Mouse (Mus musculus): ENCODE data around the gene Atad2b. TPM values are rescaled to one million over a fixed set of nuclear protein-coding genes. Genes with fewer than 3 reads are reported as not detected.

Gene Atad2b
- polyA plus RNA-seq, 1 experiment from 2014 or later = 24.8 TPM

Other genes starting within 250 kb of the Atad2b start
- 0.63 and 0.65 TPM in 2 replicates for gene Fam228a, start 178.9 kb upstream of the Atad2b start, polyA plus RNA-seq (2016; fragmentation: Nextera tagmentation; extraction: Ambion mirVana)
- gene Pfn4, start 148.3 kb upstream of the Atad2b start, polyA plus RNA-seq (2016; fragmentation: Nextera tagmentation; extraction: Ambion mirVana) = 5.7 and 5.9 TPM in 2 replicates
- 4.2 TPM in 2 replicates for gene Fam228b, start 148.1 kb upstream of the Atad2b start, polyA plus RNA-seq (2016; fragmentation: Nextera tagmentation; extraction: Ambion mirVana)
- 326 and 358 TPM in 2 replicates for gene Sf3b6, start 99.8 kb upstream of the Atad2b start, polyA plus RNA-seq (2016; fragmentation: Nextera tagmentation; extraction: Ambion mirVana)
- gene Fkbp1b, start 75.8 kb upstream of the Atad2b start, polyA plus RNA-seq (2016; fragmentation: Nextera tagmentation; extraction: Ambion mirVana) = 8.4 and 13.7 TPM in 2 replicates
- 17.3 and 19.3 TPM in 2 replicates for gene Wdcp, start 74.0 kb upstream of the Atad2b start, polyA plus RNA-seq (2016; fragmentation: Nextera tagmentation; extraction: Ambion mirVana)
- gene Mfsd2b, start 43.0 kb upstream of the Atad2b start, polyA plus RNA-seq (2016; fragmentation: Nextera tagmentation; extraction: Ambion mirVana) = 2.1 and 2.6 TPM in 2 replicates
- gene Ubxn2a, start 9.6 kb upstream of the Atad2b start, polyA plus RNA-seq (2016; fragmentation: Nextera tagmentation; extraction: Ambion mirVana) = 25.8 and 30.0 TPM in 2 replicates

Data from midbrain, embryonic 12.5 days (tissue).